Mouse (Mus musculus) liver, adult 2 months (tissue): Measurements from ENCODE around the gene Nap1l4. TPM values are rescaled to one million over a fixed set of nuclear protein-coding genes. Genes with fewer than 3 reads are reported as not detected.

ENCODE experiments used
- DNase-seq: peaks from one replicate; pipeline ENCODE4 v3.0.0-alpha.2; 2011; ENCODE audit warnings: low read depth, low spot score; ENCODE audit errors: extremely low read depth
- H3K27ac ChIP-seq: fragments of 200-500 bp; replicated peaks from 2 replicates; pipeline ENCODE4 v1.5.1; 2012; ENCODE audit warnings: low read depth, mild to moderate bottlenecking, control low read depth, inconsistent platforms, low read length; ENCODE audit not compliant: insufficient read depth
- H3K27me3 ChIP-seq: fragments of 200-500 bp; 2 replicates; pipeline ENCODE4 v1.6.1; 2012; ENCODE audit warnings: mild to moderate bottlenecking, moderate library complexity, low read length, inconsistent platforms; ENCODE audit not compliant: control insufficient read depth, insufficient read depth
- H3K36me3 ChIP-seq: fragments of 200-500 bp; 2 replicates; pipeline ENCODE4 v1.6.1; 2012; ENCODE audit warnings: low read length, inconsistent platforms; ENCODE audit not compliant: control insufficient read depth, insufficient read depth
- H3K4me1 ChIP-seq: fragments of 200-500 bp; 2 replicates; pipeline ENCODE4 v1.6.1; 2011; ENCODE audit warnings: low read length; ENCODE audit not compliant: control insufficient read depth, insufficient read depth
- H3K4me3 ChIP-seq: fragments of 200-500 bp; 2 replicates; pipeline ENCODE4 v1.5.1; 2011; ENCODE audit warnings: low read depth, mild to moderate bottlenecking, control low read depth, low read length, moderate library complexity; ENCODE audit not compliant: insufficient read depth
- H3K79me2 ChIP-seq: fragments of 200-500 bp; 2 replicates; pipeline ENCODE4 v1.6.1; 2012; ENCODE audit warnings: inconsistent platforms, mild to moderate bottlenecking, low read length, moderate library complexity; ENCODE audit not compliant: control insufficient read depth, insufficient read depth
- H3K9ac ChIP-seq: fragments of 200-500 bp; 2 replicates; pipeline ENCODE4 v1.6.1; 2012; ENCODE audit warnings: low read depth, mild to moderate bottlenecking, control low read depth, inconsistent platforms, low read length
- CTCF ChIP-seq: fragments of 200-500 bp; IDR thresholded peaks from 2 replicates; pipeline ENCODE4 v1.5.1; 2011; ENCODE audit warnings: low read depth, low read length, control low read depth
- POLR2A ChIP-seq: fragments of 200-500 bp; IDR thresholded peaks from 2 replicates; pipeline ENCODE4 v1.6.1; 2011; ENCODE audit warnings: low read length, control low read depth; ENCODE audit not compliant: insufficient read depth; ENCODE audit errors: extremely low read depth
- WGBS: fragments of 180-500 bp; shearing (Covaris S2); methylation state at CpG from one replicate; pipeline ENCODE4 v1.1.7; 2018; 5-methylcytosine and 5-hydroxymethylcytosine counted together
- polyA plus RNA-seq: library from polyadenylated mRNA; depleted of rRNA; stranded (reverse); fragments of >200 nt; gene quantifications from 2 replicates; pipeline ENCODE4 v1.2.3, GENCODE M21; 2012
- total RNA-seq: library from RNA; depleted of rRNA; stranded (reverse); fragments of >200 nt; gene quantifications from 2 replicates; pipeline ENCODE4 v1.2.3, GENCODE M21; 2014

The Nap1l4 gene
- total and polyA plus RNA-seq, 2 experiments, result 25.7 to 40.7 TPM

- 98% methylated on average over 4 of the region's 4 CpGs for WGBS
- H3K4me3 ChIP-seq, result no peak overlapping the region
- no peaks in the 10 kb centered on the region for H3K79me2 ChIP-seq
- H3K4me1 ChIP-seq, result no peaks in the 10 kb centered on the region
- no peaks in the 10 kb centered on the region for H3K27me3 ChIP-seq
- no peak overlapping the region for H3K27ac ChIP-seq
- TF ChIP-seq POLR2A, result no peak
- no peak for TF ChIP-seq CTCF
- no peak overlapping the region for H3K9ac ChIP-seq
- no peak for DNase-seq
- H3K36me3 ChIP-seq, result peaks cover 47% of the 10 kb centered on the region
Measured at GRCm38 (mm10) chr7:143514416-143514768, 34.5 kb downstream of the Nap1l4 start.

DNA sequence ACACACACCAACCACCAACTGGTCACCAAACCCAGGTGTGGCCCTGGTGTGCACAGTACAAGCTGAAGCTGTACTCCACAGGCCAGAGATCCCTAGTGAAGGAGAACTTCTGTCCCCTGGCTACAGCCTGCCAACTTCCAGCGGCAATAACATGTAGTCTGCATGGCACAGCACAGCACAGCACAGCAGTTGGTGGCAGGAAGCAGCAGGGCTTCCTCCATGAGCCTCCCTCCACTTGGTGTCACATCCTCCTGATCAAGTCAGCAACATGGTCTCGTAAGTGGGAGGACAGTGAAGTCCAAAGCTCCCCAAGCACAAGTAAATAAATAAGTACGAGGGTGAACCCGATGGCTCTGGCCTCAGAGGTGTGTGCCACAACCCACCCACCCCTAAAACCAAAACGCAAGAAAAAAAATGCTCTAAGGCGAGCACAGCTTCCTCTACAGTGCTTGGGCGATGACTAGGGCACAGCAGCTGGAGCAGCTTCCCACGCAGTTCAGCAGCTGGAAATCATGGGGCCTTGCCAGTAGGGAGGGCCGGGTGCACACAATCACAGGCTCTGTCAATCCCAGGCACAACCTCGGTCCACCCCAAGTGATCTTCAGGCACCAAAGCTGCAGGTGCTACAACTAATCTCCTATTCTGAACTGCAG lies 35.0 kb downstream of the Nap1l4 start:
- H3K9ac ChIP-seq, result no peak overlapping the region
- H3K27me3 ChIP-seq, result no peaks in the 10 kb centered on the region
- H3K4me3 ChIP-seq, result no peak overlapping the region
- no peak for TF ChIP-seq POLR2A
- no peak for TF ChIP-seq CTCF
- H3K36me3 ChIP-seq, result peaks cover 42% of the 10 kb centered on the region
- no peaks in the 10 kb centered on the region for H3K79me2 ChIP-seq
- DNase-seq, result no peak
- WGBS, result 83% methylated on average over 10 of the region's 10 CpGs
- no peak overlapping the region for H3K27ac ChIP-seq
- no peaks in the 10 kb centered on the region for H3K4me1 ChIP-seq

GRCm38 (mm10) chr7:143511335-143511712 lies 37.6 kb downstream of the Nap1l4 start:
- TF ChIP-seq CTCF (no peak), POLR2A (no peak)

DNA sequence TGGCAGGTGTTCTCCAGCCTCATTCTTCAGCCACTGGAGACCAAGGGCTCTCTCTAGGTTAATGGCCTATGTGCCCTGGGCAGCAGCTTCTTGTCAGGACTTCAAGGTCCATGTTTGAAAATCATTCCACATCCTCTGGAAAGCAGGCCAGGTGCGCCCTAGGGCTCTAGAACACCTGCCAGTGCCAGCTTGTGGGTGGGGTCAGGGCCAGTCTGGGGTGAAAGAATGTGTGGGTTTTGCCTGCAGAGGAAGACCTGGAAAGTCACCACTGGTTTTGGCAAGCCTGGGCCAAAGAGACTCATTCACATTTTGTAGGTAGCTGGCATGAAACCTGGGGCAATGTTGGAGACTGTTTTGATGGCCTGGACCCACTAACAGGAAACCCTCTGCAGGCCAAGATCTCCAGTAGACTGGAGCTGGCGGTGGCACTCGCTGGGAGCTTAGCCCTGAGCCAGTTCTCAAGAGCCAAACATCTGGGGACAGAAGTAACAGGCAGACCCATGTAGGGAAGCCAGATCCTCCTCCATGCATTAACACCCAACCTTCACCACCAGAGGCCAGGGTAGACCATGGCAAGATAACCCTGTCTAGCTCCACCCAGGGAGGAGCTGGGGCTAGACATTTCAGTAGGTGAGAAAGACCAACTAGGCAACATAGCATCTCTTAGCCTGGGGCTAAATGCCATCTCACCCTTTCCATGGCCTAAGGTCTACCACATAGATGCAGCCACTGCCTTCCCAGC lies 38.1 kb downstream of the Nap1l4 start:
- Histone ChIP-seq H3K4me1 (no peaks in the 10 kb centered on the region), H3K27me3 (no peaks in the 10 kb centered on the region), H3K27ac (no peak overlapping the region), H3K4me3 (no peak overlapping the region), H3K79me2 (no peaks in the 10 kb centered on the region), H3K36me3 (peaks cover 13% of the 10 kb centered on the region; the same call in 1 of the 2 replicates), H3K9ac (no peak overlapping the region)
- no peak for DNase-seq
- TF ChIP-seq POLR2A (no peak), CTCF (no peak)
- 72% methylated on average over 3 of the region's 3 CpGs for WGBS

More at GRCm38 (mm10) chr7:143511335-143511712, 37.6 kb downstream of the Nap1l4 start:
- H3K4me3 ChIP-seq, result no peak overlapping the region
- no peaks in the 10 kb centered on the region for H3K79me2 ChIP-seq
- DNase-seq, result no peak
- H3K27ac ChIP-seq, result no peak overlapping the region
- no peaks in the 10 kb centered on the region for H3K4me1 ChIP-seq
- H3K27me3 ChIP-seq, result no peaks in the 10 kb centered on the region
- H3K9ac ChIP-seq, result no peak overlapping the region
- H3K36me3 ChIP-seq, result peaks cover 19% of the 10 kb centered on the region

DNA sequence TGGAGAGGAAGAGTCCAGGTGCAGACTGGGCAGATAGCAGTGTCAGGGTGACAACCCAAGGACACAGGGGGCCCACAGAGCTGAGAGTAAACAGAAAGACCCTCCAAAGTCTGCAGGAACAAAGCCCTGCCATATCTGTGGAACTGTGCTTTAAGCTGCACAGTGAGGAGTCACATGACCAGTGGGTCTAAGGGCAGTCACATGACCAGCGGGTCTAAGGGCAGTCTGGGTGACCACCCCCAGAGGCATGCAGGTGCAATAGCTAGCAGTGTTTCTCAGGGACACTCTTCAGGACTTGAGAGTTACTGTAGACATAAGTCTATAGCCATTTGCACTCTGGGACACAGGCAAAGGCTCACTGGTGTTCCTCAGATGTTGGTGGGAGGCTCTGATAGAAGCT lies 39.3 kb downstream of the Nap1l4 start:
- no peak for DNase-seq
- Histone ChIP-seq H3K27ac (no peak overlapping the region), H3K79me2 (no peaks in the 10 kb centered on the region), H3K4me1 (no peaks in the 10 kb centered on the region), H3K4me3 (no peak overlapping the region), H3K9ac (no peak overlapping the region), H3K36me3 (peaks cover 4% of the 10 kb centered on the region; the same call in 1 of the 2 replicates), H3K27me3 (no peaks in the 10 kb centered on the region)
- WGBS, result 63% methylated on average over 1 of the region's 1 CpGs
- TF ChIP-seq CTCF (no peak), POLR2A (no peak)

DNA sequence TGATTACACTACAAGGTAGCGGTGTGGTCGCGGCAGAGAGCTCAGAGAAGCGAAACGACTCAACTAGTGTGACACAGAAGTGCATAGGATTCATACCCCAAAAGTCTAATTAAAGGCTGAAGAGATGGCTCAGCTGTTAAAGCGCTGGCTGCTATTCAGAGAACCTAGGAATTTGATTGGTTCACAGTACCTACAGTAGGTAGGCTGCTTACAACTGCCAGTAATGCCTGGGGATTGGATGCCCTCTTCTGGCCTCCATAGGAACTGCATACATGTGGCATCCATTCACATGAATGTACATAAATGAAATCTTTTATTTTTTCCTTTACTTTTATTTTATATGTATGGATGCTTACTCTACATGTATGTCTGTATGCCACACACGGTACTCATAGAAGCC lies 42.2 kb downstream of the Nap1l4 start:
- H3K36me3 ChIP-seq, result no peaks in the 10 kb centered on the region
- H3K27ac ChIP-seq, result no peak overlapping the region
- H3K4me1 ChIP-seq, result peaks cover 3% of the 10 kb centered on the region; the same call in 1 of the 2 replicates
- H3K4me3 ChIP-seq, result no peak overlapping the region
- H3K27me3 ChIP-seq, result 0 out of 2 replicates have a peak, but pooled peaks cover 2% of the 10 kb centered on the region
- peak; percentile 66 for DNase-seq
- WGBS, result 33% methylated on average over 7 of the region's 7 CpGs
- no peaks in the 10 kb centered on the region for H3K79me2 ChIP-seq
- H3K9ac ChIP-seq, result no peak overlapping the region
- TF ChIP-seq CTCF (peak; percentile 46; the same call in 1 of the 2 replicates), POLR2A (no peak)
